Mouse (Mus musculus) neural tube, embryonic 14.5 days (tissue): ENCODE measurements at regions not wholly inside any gene's neighbourhood (a gene's known extent, or its start where the extent isn't known, plus 50 kb on each side); places are given as distances from the start of the nearest gene placed in this dataset.

Experiments
- ATAC-seq: fragments of 200-750 bp; cut with Nextera tagmentation; 2 replicates; pipeline ENCODE4 v1.8.0; 2017; ENCODE audit warnings: low read depth, mild to moderate bottlenecking, moderate TSS enrichment, moderate library complexity
- H3K27ac ChIP-seq: fragments of 300-500 bp; sonication (generic); 2 replicates; pipeline ENCODE4 v1.5.1; 2014; ENCODE audit warnings: low read depth, mild to moderate bottlenecking, control low read depth, low read length, moderate library complexity, mixed read lengths
- H3K27me3 ChIP-seq: fragments of 300-500 bp; sonication (generic); 2 replicates; pipeline ENCODE4 v1.6.1; 2014; ENCODE audit warnings: low read length; ENCODE audit not compliant: control insufficient read depth, insufficient read depth
- H3K36me3 ChIP-seq: fragments of 300-500 bp; sonication (generic); 2 replicates; pipeline ENCODE4 v1.6.1; 2014; ENCODE audit warnings: low read length, mixed read lengths; ENCODE audit not compliant: control insufficient read depth, insufficient read depth
- H3K4me1 ChIP-seq: fragments of 300-500 bp; sonication (generic); 2 replicates; pipeline ENCODE4 v1.6.1; 2014; ENCODE audit warnings: low read length; ENCODE audit not compliant: control insufficient read depth, insufficient read depth
- H3K4me2 ChIP-seq: fragments of 300-500 bp; sonication (generic); 2 replicates; pipeline ENCODE4 v1.6.1; 2014; ENCODE audit warnings: mild to moderate bottlenecking, low read depth, low read length, control low read depth
- H3K4me3 ChIP-seq: fragments of 300-500 bp; sonication (generic); 2 replicates; pipeline ENCODE4 v1.5.1; 2014; ENCODE audit warnings: low read depth, low read length, control low read depth, mixed read lengths
- H3K9ac ChIP-seq: fragments of 300-500 bp; sonication (generic); replicated peaks from 2 replicates; pipeline ENCODE4 v1.6.1; 2014; ENCODE audit warnings: low read depth, mild to moderate bottlenecking, control low read depth, low read length, mixed read lengths
- H3K9me3 ChIP-seq: fragments of 300-500 bp; sonication (generic); 2 replicates; pipeline ENCODE4 v1.6.1; 2016; ENCODE audit warnings: low read length; ENCODE audit not compliant: control insufficient read depth
- WGBS: fragments of 180-500 bp; shearing (Covaris S2); extraction: QIAGEN DNeasy Blood & Tissue Kit; methylation state at CpG from one replicate; pipeline ENCODE4 v1.1.7; 2014; 5-methylcytosine and 5-hydroxymethylcytosine counted together

DNA sequence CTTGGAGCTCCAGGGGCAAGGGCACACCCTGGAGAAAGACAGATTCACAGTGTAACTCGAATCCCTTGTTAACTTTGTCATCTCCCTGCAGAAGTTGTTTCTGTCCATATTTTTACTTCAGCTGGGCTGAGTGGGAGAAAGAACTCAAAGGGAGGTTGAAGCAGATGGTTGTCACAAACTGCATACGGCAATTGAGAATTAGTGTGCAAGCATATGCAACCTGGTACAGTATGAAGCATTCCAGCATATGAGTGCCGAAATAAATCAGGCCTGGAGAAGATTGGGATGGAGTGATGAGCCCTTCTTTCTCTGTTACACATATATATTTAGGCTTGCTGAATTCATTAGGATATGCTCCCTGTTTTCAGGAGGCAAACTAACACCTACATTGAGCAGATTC is 720.7 kb downstream of the Cypt12 start:
- ATAC-seq: no peak
- H3K4me3 ChIP-seq: no peak overlapping the region
- H3K9me3 ChIP-seq: no peaks in the 10 kb centered on the region
- H3K27me3 ChIP-seq: no peaks in the 10 kb centered on the region
- 84% methylated on average over 3 of the region's 3 CpGs for WGBS
- no peak overlapping the region for H3K4me2 ChIP-seq
- no peak overlapping the region for H3K9ac ChIP-seq
- H3K4me1 ChIP-seq: no peaks in the 10 kb centered on the region
- no peak overlapping the region for H3K27ac ChIP-seq
- no peaks in the 10 kb centered on the region for H3K36me3 ChIP-seq

DNA sequence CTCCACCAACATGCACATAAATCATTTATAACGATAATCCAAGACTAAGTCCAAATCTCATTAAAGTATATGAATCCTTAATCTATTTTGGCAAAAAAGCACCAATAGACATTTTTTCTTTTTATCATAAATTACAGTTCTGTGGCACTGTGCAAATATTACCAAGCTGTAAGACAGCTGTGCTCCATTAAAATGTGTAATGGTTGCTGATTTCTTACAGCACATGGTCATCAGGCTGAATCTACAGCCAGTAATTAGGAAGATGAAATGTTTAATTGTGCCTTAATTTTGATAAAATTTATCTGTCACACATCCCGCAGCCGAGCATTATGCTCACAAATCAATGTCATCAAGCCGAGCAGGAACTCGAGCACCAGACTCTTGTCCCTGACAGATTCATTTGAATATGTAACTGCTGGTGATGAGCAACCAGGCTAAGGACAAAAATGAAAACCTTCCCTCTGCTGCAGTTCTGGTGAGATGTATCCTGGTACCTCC is 722.0 kb downstream of the Cypt12 start:
- no peaks in the 10 kb centered on the region for H3K4me1 ChIP-seq
- no peaks in the 10 kb centered on the region for H3K27me3 ChIP-seq
- no peak overlapping the region for H3K9ac ChIP-seq
- 54% methylated on average over 5 of the region's 5 CpGs for whole genome bisulfite sequencing
- no peak overlapping the region for H3K4me2 ChIP-seq
- no peaks in the 10 kb centered on the region for H3K9me3 ChIP-seq
- no peak overlapping the region for H3K27ac ChIP-seq
- no peak overlapping the region for H3K4me3 ChIP-seq
- no peaks in the 10 kb centered on the region for H3K36me3 ChIP-seq
- ATAC-seq: 0 out of 2 replicates have a peak, but pooled peaks have one; percentile 46

DNA sequence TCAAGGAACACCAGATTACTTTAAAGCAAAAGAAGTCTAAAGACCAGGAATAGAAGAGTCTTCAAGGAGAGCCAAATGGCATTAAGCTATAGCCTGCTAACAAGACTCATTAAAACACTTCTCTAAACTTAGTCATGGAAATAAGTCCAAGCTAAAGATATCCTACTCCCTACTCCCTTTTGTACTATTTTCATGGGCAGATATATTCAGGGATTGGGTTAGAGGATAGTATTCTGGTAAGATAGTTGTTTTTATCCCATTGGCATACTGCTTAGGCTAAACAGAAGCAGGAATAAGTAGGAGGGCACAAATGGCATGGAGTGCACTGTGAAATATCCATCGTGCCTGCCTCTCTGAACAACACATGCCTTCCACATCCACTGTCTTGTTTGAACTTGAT is 723.5 kb downstream of the Cypt12 start:
- Histone ChIP-seq H3K4me3 (no peak overlapping the region), H3K9me3 (no peaks in the 10 kb centered on the region), H3K4me1 (no peaks in the 10 kb centered on the region), H3K36me3 (no peaks in the 10 kb centered on the region), H3K9ac (no peak overlapping the region), H3K27me3 (no peaks in the 10 kb centered on the region), H3K27ac (no peak overlapping the region), H3K4me2 (no peak overlapping the region)
- ATAC-seq: no peak
- WGBS: 74% methylated on average over 1 of the region's 1 CpGs

- H3K4me1 ChIP-seq: no peaks in the 10 kb centered on the region
- H3K27ac ChIP-seq: no peak overlapping the region
- H3K9ac ChIP-seq: no peak overlapping the region
- H3K27me3 ChIP-seq: no peaks in the 10 kb centered on the region
- H3K4me3 ChIP-seq: no peak overlapping the region
- ATAC-seq: no peak
- 88% methylated on average over 6 of the region's 6 CpGs for WGBS
- no peak overlapping the region for H3K4me2 ChIP-seq
- H3K36me3 ChIP-seq: no peaks in the 10 kb centered on the region
- no peaks in the 10 kb centered on the region for H3K9me3 ChIP-seq
Measured at GRCm38 (mm10) chr3:18683346-18684101, 735.3 kb downstream of the Cypt12 start.

DNA sequence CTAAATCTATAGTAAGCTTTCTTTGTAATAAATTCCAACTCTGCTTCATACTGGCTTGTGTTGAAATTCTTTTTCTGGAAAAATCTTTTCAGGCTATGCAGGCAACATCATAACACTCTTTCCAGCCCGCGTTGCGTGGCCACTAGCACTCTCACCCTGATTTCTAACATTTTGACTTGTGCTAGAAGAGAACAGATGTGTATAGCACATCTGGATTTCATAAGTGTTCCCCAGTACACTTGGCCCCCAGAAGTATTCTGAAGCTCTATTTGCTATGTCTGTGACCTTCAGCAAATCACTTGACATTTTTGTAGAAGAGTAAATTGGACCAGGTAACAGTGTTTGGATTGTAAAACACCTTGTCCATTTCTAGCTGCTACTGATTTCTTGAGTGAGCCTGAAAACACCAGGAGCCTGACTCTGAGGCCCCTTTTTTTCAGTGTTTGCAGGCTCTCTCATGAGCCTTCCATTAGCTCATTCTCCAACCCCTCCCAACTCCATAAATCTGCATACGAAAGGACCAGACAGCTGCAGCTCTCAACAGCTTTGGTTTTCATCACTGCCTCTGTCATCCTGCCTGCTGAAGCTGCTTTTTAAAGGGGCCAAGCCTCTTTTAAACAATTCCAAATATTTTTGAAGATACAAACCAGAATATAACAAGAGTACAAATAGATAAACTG is 747.0 kb downstream of the Cypt12 start:
- no peak overlapping the region for H3K27ac ChIP-seq
- H3K9ac ChIP-seq: no peak overlapping the region
- H3K4me3 ChIP-seq: no peak overlapping the region
- ATAC-seq: peak; percentile 71; the same call in 1 of the 2 replicates
- 71% methylated on average over 4 of the region's 4 CpGs for WGBS
- no peaks in the 10 kb centered on the region for H3K9me3 ChIP-seq
- no peak overlapping the region for H3K4me2 ChIP-seq
- H3K27me3 ChIP-seq: no peaks in the 10 kb centered on the region
- H3K36me3 ChIP-seq: no peaks in the 10 kb centered on the region
- H3K4me1 ChIP-seq: no peaks in the 10 kb centered on the region

- no peaks in the 10 kb centered on the region for H3K27me3 ChIP-seq
- no peaks in the 10 kb centered on the region for H3K9me3 ChIP-seq
- ATAC-seq: no peak
- H3K4me3 ChIP-seq: no peak overlapping the region
- no peaks in the 10 kb centered on the region for H3K4me1 ChIP-seq
- no peak overlapping the region for H3K27ac ChIP-seq
- H3K9ac ChIP-seq: no peak overlapping the region
- no peaks in the 10 kb centered on the region for H3K36me3 ChIP-seq
- H3K4me2 ChIP-seq: no peak overlapping the region
- WGBS: 85% methylated on average over 2 of the region's 2 CpGs
Measured at GRCm38 (mm10) chr3:18696981-18697660, 748.9 kb downstream of the Cypt12 start.

GRCm38 (mm10) chr3:18698106-18698505 is 749.9 kb downstream of the Cypt12 start:
- H3K4me3 ChIP-seq: no peak overlapping the region
- H3K36me3 ChIP-seq: no peaks in the 10 kb centered on the region
- H3K9ac ChIP-seq: no peak overlapping the region
- H3K4me2 ChIP-seq: no peak overlapping the region
- ATAC-seq: no peak
- H3K9me3 ChIP-seq: no peaks in the 10 kb centered on the region
- H3K27me3 ChIP-seq: no peaks in the 10 kb centered on the region
- no peaks in the 10 kb centered on the region for H3K4me1 ChIP-seq
- H3K27ac ChIP-seq: no peak overlapping the region

DNA sequence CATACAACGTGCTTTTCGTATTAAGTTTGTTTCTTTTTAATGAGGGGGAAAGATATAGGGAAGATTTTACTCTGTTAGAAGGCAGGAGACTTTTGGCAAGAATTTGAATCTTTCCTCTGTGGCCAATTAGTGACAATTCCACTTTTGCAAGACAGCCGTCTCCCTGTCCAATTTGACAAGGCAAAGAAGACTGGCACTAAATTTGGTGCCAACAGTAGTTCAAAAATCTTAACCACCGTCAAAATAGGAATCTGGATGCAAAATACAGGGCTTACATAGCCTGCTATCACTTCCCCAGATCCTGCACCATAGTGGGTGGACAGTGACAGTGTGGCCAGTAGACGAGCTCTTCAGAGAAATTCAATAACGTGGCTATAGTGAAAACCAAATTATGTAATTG is 757.0 kb downstream of the Cypt12 start:
- no peak overlapping the region for H3K4me3 ChIP-seq
- H3K36me3 ChIP-seq: no peaks in the 10 kb centered on the region
- WGBS: 79% methylated on average over 6 of the region's 6 CpGs
- no peaks in the 10 kb centered on the region for H3K4me1 ChIP-seq
- ATAC-seq: no peak
- no peak overlapping the region for H3K27ac ChIP-seq
- H3K9me3 ChIP-seq: no peaks in the 10 kb centered on the region
- H3K9ac ChIP-seq: no peak overlapping the region
- no peak overlapping the region for H3K4me2 ChIP-seq
- no peaks in the 10 kb centered on the region for H3K27me3 ChIP-seq

DNA sequence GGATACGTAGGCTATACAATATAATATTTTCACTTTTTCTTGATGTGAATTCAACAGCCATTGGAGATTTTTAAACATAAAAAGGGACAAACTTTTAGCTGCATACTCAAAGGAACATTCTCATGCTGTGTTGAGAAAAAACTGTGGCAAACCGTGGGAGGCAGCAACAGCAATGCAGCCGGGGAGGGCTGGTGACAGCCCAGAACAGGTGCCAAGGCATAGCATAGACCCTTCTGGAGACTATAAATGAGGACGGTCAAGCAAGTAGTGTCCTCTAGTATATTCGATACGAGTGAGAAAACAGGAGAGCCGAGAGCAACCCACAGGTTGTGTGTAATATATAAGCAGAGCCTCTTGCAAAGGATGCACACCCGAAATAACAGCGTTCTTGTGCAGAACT is 757.5 kb downstream of the Cypt12 start:
- WGBS: 83% methylated on average over 9 of the region's 9 CpGs
- no peak for ATAC-seq
- H3K4me2 ChIP-seq: no peak overlapping the region

More for the DNA sequence above, 757.5 kb downstream of the Cypt12 start:
- H3K27me3 ChIP-seq: no peaks in the 10 kb centered on the region
- H3K4me3 ChIP-seq: no peak overlapping the region
- H3K36me3 ChIP-seq: no peaks in the 10 kb centered on the region
- no peak overlapping the region for H3K9ac ChIP-seq
- no peaks in the 10 kb centered on the region for H3K4me1 ChIP-seq
- no peak overlapping the region for H3K27ac ChIP-seq
- no peaks in the 10 kb centered on the region for H3K9me3 ChIP-seq
